Mouse (Mus musculus) frontal cortex, postnatal 10 days (tissue): ENCODE measurements around the gene Olfr1150-ps1.

ENCODE experiments used
- DNase-seq, 2 experiments: peaks; one replicate each; pipeline ENCODE4 v3.0.0; 2022; ENCODE audit warnings: low spot score in 2 of 2, mixed read lengths in 1 of 2

Olfr1150-ps1 gene

GRCm38 (mm10) chr2:87843693-87844092, at the start of gene Olfr1150-ps1:
TSS of gene Olfr1150-ps1 (plus strand) at chr2:87843993.
- no peak for DNase-seq

GRCm38 (mm10) chr2:87800292-87800691, 43.5 kb upstream of the Olfr1150-ps1 start, which contains the start of gene Olfr1143:
TSS of gene Olfr1143 (plus strand) at chr2:87800592.
- no peak for DNase-seq

- no peak for DNase-seq
Measured at GRCm38 (mm10) chr2:87809522-87809921, 34.3 kb upstream of the Olfr1150-ps1 start, which contains the start of gene Olfr1145. TSS of gene Olfr1145 (plus strand) at chr2:87809822.

GRCm38 (mm10) chr2:87830233-87830632, 13.6 kb upstream of the Olfr1150-ps1 start, which contains the start of gene Olfr1148:
TSS of gene Olfr1148 (plus strand) at chr2:87830533.
- no peak for DNase-seq

DNA sequence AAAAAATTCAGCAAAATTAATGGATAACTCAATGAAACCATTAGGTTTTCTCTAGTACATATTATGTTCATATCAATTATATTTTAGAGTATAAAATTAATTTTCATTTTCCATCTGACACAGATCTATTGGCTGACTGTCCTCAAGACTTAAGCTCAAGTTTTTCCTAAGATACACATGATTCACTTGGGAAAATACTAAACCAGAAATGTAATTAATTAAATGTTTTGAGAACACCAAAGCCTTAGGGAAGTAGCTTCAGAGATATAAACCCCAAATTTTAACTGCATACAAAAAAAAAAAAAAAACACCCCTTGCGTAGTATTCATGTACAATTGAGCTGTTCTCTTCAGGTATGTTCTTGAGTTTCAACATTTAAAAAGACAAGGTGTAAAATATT, 11.8 kb downstream of the Olfr1150-ps1 start, which contains the start of gene Olfr1151:
Gene Olfr1151, plus strand, starts transcription at position 301 of the 400 bp plus-strand sequence.
- no peak for DNase-seq

DNA sequence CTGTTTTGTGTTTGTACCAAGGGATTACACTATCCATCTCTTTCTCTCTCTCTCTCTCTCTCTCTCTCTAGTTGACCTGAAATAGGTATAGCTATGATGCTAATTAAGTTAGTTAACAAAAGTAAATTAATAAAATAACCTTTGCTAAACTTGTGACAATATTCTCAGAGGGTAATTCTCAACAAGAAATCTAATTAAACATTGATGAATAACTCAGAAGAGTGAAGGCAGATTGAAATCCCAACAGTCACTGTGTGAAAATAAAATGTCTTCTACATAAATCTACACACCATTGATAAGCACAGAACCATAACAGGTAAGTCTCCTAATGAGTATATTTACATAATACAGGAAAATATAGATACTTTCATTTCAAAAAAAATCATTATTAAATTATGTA, 22.4 kb downstream of the Olfr1150-ps1 start, which contains the start of gene Olfr1152:
Gene Olfr1152, plus strand, starts transcription at position 301 of the 400 bp plus-strand sequence.
- DNase-seq: no peak

DNA sequence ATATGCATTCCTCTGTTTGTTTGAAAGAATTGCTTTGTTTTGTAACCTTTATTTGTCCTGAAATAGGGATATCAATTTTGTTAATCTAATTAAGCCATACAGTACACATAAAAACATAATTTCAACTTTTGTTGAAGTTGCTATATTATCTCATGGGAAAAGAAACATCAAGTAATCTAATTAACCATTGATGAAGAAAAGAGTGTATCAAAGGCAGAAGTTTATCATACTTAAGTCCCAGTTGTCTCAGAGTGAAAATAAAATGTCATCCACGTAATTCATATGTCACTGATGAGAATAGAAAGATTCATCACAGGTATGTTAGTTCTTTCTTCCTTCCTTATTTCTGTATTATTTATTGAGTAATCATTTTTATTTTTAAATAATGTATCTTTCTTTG, 50.9 kb downstream of the Olfr1150-ps1 start, which contains the start of gene Olfr1153:
Gene Olfr1153, plus strand, starts transcription at position 301 of the 400 bp plus-strand sequence.
- DNase-seq: no peak
